Mouse (Mus musculus): ENCODE data around the gene Ptar1.

DNA sequence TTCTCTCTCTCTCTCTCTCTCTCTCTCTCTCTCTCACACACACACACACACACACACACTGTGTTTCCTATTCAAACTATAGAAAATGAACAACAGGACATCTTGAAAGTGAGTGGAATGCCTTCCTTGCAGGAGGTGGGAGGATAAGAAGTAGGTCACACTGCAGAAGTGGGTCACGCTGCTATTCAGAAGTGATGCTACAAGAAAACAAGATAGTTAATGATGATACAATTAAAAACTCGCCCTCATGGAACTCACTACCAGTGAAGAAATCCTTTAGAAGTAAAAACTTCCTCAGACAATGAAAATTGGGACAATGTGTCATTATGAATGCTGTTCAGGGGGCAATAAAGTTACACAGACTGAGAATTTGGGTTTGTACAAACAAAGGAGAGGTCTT is 14.2 kb upstream of the Ptar1 start:
- TF ChIP-seq CTCF (IDR thresholded peaks at IDR 0.05; ENCODE audit: borderline replicate concordance, insufficient read depth, low read depth, low read length) = no peak
- TF ChIP-seq POLR2A (IDR thresholded peaks at IDR 0.05; ENCODE audit: borderline replicate concordance, insufficient read depth, low read length) = no peak

All from cerebellum, adult 2 months (tissue).